Mouse (Mus musculus) thymus, postnatal 0 days (tissue): Measurements from ENCODE around the gene Cops8. TPM values are rescaled to one million over a fixed set of nuclear protein-coding genes. Genes with fewer than 3 reads are reported as not detected.
A peak's percentile ranks its signal among the peaks of the same experiment; 100 is the strongest.

ENCODE experiments used
- DNase-seq: peaks from one replicate; pipeline ENCODE4 v3.0.0-alpha.2; 2015; ENCODE audit warnings: low spot score
- polyA plus RNA-seq: library from polyadenylated mRNA; unstranded; fragments of >200 nt; fragmentation: Nextera tagmentation; extraction: Ambion mirVana; gene quantifications from 2 replicates; pipeline ENCODE4 v1.2.1, GENCODE M21; 2015

The Cops8 gene
- polyA plus RNA-seq, 1 experiment from 2014 or later: 96.4 TPM

DNA sequence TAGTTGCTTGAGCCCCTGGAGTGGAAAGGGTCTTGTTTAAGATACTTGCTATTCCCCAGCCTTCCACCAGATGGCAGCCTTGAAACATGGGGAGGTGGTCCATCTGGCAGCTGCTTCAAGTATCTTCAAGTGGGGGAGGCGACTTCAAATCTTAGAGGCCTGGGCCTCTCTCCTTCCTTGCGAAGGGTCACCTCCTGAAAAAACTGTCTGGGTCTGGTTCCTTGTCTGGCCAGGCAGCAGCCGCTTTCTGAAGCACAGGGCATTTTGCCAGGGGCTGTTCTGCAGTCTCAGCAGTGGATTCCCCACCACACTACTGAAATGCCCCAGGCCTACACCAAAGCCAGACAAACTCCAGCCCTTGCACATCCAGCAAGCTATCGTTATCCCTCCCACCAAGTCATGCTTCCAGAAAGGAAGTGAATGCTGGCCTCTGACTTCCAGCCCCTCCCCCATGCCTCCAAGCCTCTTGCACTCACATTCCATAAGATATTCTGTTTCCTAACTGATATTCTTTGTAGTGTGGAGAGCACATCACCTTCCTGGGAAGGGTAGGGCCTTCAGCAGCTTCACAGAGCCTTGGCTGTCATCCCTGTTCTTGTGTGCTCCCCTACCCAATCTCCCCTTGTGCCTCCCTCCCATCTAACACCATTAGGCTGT is 48.1 kb downstream of the Cops8 start:
- peak; percentile 84 for DNase-seq

DNA sequence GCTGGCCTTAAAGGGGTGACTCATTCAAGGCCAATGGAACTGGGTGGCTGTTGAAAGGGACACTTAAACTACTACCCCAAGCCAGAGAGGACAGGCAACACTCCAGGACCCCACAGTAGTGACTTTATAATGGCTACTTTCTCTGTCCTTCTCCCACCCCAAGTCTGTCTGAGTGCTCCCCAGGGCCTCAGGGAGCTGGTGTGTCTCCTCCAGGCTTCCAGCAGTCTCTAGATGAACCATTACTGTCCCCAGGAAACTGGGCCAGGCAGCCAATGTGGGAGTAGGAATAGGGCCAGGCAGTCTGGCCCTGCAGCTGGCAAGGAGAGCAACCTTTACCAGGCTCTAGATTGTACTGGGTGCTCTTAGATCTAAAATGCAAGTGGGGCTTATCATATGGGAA is 49.0 kb downstream of the Cops8 start:
- DNase-seq: no peak

DNA sequence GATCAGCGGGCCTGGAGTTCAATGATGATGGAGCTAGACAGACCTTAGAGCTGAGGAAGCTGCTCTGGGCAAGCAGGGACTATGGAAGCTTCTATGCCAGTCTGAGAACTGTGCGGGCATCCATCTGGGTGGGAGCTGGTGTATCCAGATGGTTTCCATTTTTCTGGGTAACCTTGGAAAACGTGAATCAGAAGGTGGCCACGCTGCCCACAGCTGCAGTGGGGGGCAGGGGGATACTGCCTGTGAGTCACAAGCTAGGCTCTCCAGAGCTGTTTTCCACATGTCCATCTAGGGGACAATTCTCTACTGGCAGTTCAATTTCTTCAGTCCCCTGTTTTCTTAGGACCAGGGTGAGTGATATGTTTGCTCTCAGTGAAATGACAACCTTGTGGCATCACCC is 49.8 kb downstream of the Cops8 start:
- DNase-seq: no peak

DNA sequence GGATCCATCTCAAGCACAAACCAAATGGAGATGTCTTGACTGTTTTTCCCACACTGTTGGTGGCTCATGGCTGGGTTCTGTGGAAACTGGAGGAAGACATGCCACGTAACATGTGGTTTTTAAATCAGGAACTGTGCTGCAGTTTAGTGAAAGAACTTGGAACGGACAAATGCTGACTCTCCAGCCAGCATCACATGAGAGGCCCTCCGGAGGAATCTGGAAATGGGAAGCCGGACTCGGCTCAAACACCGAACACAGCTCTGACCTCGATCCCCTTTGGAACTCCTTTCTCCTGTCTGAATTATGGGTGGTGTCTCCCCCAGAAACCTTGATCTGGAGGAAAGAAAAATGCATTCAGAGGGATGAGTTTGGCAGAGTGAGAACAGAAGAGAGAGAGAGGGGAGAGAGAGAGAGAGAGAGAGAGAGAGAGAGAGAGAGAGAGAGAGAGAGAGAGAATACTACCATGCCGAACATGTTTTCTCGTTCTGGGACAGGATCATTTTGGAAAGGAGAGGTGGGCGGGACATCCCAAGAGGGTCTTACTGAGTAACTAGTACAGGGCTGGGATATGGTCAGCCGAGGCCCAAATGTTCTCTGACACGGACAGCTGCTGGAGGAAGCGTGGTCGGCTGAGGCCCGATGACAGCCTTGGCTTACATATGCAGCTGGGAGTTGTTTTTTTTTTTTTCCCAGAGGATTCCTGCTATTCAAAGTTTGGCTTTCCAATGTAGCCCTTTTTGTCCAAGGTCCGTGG is 53.9 kb downstream of the Cops8 start:
- DNase-seq: no peak

DNA sequence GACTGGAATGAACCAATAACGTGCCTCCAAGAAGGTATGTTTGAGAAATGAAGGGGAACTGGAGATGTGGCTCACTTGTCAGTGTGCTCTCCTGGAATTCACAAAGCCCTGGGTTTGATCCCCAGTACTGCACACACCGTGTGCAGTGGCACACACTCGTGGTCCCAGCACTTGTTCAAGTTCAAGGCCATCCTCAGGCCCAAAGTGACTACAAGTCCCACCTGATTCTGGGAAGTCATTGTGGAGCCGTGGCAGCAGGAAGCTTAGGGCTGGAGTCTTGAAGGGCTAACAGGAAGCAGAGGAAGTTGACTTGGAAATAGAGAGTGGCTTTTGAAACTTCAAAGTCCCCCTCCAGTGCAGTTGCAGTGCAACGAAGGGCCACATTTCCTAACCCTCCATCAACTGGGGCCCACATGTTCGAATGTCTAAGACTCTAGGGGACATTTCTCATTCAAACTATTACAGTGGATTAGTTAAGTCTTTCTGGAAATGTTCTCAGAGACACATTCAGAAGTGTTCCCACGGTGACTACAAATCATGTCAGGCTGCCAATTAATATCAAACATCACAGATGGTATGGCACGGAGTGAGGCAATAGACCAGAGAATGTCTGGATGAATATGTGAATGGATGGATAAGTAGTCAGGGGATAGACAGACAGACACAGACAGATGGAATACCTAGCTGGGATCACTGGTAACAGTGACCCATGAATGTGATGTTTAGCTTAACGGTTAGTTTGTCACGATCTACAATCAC is 54.7 kb downstream of the Cops8 start:
- no peak for DNase-seq

DNA sequence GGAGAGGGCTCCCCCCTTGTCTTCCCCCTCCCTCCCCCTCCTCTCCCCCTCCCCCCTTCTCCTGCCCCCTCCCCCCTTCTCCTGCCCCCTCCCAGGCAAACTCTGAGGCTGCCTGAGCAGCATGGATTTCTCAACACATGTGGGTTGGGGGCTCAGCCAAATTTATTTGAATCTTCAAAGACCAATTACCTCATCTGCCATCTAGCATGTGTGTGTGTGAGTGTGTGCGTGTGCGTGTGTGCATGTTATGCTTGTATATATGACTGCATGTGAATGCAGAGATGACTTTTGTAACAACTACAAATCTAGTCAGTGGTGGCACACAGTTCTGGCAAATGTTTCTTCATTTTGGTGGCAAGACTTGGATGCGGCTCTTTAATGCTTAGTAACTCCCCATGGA is 55.8 kb downstream of the Cops8 start:
- DNase-seq: no peak

DNA sequence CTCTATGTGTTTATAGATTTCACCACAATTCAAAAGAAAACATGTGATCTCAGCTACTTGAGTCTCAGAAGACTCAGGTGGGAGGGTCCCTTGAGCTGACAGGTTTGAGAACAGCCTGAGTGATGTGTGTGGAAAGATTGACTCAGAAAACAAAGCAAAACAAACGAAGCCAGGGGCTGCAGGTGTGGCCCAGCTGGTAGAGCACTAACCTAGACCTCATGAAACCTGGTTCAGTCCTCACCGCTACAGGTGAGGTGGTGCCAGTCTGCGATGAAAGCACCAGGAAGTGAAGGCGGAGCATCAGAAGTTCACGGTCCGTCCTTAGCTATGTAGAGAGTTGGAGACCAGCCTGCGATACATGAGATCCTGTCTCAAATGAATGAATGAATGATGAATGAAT is 57.4 kb downstream of the Cops8 start:
- DNase-seq: peak; percentile 38

DNA sequence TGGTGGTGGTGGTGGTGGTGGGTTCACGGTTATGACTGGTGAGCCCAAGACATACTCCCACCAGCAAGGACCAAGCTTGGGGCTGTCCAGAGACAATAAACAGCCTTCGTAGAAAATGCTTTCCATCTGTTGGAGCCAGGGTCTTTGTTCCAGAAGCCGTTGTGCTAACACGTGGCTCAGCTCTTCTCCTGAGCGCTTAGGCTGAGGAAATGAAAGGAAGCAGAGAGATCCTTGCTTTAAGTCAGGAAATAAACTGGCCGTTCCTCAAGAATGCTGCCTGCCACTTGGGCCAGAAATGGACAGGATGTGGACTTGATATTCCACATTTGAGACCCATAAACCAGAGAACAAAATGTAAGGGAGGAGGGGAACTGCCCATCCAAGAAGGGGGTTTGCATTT is 59.7 kb downstream of the Cops8 start:
- no peak for DNase-seq

Other genes starting within 250 kb of the Cops8 start
- gene Col6a3, start 241.0 kb downstream of the Cops8 start, polyA plus RNA-seq: 5.6 and 5.8 TPM in 2 replicates